Mouse (Mus musculus) erythroblast, adult 5-6 weeks (primary cell): Measurements from ENCODE around the gene Son. TPM values are rescaled to one million over a fixed set of nuclear protein-coding genes. Genes with fewer than 3 reads are reported as not detected.

Experiments used
- ATAC-seq: replicated peaks from 2 replicates; pipeline ENCODE4 v1.8.0; 2016; ENCODE audit warnings: moderate number of reproducible peaks, mild to moderate bottlenecking, moderate TSS enrichment, inconsistent platforms; ENCODE audit not compliant: poor library complexity, low FRiP score, severe bottlenecking
- total RNA-seq, 2 experiments: library from RNA; stranded (forward) in 1 of 2; stranded (reverse) in 1 of 2; fragments of 150-400 nt in 1 of 2; fragments of 200-764, 138-1000 nt in 1 of 2; gene quantifications; 2 replicates each; pipeline versions ENCODE4 v1.2.3 to v1.2.4; 2015 to 2017; ENCODE audit warnings: low replicate concordance in 2 of 2

Son gene
- total RNA-seq, 2 experiments from 2014 or later, result 214 to 240 TPM

- ATAC-seq, result no peak
These were observed 31.0 kb downstream of the Son start for GRCm38 (mm10) chr16:91678147-91678911.

- ATAC-seq, result no peak
These were observed 33.4 kb downstream of the Son start for GRCm38 (mm10) chr16:91680656-91681055.

GRCm38 (mm10) chr16:91685526-91685925, 38.2 kb downstream of the Son start:
- no peak for ATAC-seq

DNA sequence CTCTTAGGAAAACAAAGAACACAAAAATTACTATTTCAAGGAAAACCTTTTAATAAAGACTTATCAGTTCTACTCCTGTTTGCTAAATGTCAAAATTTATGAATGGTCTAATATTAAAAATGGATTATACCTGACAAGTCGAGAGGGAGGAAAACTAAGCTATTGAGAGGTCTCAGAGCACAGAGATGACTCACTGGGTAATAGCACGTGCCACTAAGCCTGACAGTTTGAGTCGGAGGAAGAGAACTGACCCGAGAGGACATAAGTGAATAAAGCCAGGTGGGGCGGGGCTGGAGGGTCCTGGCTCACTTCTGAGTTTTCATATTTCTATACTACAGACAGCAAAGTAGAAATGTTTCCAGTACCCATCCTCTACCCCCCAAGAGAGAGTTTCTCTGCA, 39.1 kb downstream of the Son start:
- no peak for ATAC-seq

GRCm38 (mm10) chr16:91688023-91688618, 40.8 kb downstream of the Son start:
- ATAC-seq, result 0 out of 2 replicates have a peak, but pooled peaks have one; percentile 8

DNA sequence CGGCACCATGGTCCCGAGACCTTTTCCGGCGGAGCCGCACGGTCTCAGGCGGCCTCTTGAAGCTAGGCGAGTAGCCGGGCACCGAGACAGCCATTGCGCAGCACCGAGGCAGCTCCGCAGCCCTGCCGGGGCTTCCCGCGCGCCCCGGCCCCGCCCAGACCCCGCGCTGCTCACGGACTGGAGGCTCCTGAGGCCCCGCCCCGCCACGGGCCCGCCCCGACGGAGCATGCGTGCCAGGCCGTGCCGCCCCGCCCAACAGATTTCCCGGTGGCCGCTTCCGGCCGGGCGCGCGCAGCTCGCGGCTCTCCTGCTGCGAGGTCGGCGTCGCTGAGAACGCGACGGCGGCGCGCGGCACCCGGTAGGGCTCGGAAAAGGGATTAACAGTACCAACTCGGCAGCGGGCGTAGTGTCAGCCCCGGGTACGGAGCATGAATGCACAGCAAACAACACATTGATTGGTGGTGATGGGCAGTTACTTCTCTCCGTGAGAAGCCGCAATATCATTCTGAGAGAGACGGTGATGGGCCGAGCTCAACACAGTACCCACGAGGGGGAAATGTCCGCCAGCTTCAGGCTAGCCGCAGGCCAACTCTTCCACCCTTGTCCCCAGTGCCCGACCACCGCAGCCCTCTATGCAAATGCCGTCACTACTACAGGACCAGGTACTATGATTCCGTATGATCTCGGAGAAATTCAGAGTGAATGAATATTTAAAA, 41.5 kb downstream of the Son start, which contains the start of gene Donson:
Donson (minus strand) TSS at position 152 of the 716 bp plus-strand sequence.
- ATAC-seq, result peak; percentile 89

DNA sequence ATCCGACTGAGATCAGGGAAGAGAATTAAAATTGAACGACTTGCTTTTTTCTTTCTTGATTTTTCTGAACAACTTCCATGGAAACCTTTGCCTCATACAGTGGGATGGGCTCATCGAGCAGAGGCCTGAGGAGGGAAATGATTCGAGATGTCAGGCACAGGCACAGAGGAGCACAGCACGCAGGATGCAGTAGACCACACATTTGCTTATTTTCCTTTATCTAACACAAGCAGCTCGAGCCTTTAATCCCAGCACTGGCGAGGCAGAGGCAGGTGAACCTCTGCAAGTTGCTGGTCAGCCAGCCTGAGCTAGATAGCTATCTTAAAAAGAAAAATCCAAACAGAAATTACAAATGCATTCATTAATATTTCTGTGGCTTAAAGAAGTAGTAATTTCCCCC, 42.5 kb downstream of the Son start:
- peak; percentile 50 for ATAC-seq

- ATAC-seq, result peak; percentile 89
These were observed 47.3 kb downstream of the Son start for GRCm38 (mm10) chr16:91694455-91695084.

- no peak for ATAC-seq
These were observed 47.9 kb downstream of the Son start for GRCm38 (mm10) chr16:91695108-91695755.

DNA sequence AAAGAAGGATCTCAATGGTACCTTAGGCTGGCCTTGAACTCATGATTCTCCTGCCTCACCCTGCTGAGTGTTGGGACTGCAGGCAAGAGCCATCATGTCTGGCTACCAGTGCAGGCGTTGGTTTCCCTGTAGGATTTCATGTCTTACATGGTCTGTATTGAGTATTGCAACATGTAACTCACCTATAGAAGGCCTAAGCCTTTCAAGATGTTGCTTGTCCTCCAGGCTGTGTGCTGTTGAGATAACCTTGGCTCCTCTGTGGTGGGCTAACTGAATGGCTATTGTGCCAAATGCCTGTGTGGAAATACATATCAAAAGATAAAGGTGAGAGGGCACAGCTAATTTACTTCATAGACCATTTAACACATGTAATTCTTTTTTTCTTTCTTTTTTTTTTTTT, 51.7 kb downstream of the Son start:
- no peak for ATAC-seq

DNA sequence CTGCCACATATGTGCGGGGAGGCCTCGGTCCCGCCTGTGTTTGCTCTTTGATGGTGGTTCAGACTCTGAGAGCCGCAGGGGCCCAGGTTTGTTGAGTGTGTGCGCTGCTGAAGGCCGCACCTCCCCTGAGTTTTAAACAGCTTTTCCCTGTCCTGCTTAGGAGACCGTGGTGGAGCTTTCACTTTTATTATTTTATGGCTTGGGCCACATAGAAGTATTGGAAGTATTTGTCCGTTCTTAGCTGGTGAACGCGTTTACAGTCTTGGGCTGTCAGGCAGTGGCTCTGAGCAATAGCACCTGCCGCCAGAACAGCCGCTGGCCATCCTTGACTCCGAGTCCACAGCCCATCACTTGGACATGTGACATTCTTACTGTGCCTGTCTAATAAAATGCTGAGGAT, 54.6 kb downstream of the Son start:
- ATAC-seq, result no peak

GRCm38 (mm10) chr16:91702771-91703188, 55.5 kb downstream of the Son start:
- ATAC-seq, result no peak

DNA sequence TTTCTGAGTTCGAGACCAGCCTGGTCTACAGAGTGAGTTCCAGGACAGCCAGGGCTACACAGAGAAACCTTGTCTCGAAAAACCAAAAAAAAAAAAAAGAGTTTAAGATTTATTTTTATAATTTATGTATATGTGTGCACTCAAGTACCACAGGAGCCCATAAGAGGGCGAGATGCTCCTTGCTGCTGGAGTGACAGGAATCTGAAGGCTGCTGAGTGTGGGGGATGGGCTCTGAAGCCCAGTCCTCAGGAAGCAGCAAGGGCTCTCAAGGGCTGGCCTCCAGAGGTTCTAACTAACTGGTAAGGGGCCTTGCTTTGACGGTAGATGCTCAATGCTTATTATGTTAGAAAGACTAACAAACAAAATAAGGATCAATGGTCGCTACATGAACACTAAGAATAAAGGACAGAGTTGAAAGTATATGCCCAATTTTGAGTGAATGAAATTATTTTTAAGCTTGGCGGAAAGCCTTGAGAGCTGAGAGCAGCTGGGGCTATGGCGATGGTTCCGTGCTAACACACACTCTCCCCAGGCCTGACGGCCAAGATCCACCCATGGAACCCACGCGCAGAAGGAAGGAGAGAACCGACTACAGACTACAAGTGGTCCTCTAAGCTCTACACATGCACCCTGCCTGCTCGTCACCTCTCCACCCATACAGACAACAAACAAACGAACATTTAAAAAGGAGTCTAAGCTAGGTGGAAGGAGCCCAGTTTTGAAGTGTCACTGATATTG, 57.5 kb downstream of the Son start:
- no peak for ATAC-seq

GRCm38 (mm10) chr16:91710241-91710640, 62.9 kb downstream of the Son start:
- no peak for ATAC-seq

DNA sequence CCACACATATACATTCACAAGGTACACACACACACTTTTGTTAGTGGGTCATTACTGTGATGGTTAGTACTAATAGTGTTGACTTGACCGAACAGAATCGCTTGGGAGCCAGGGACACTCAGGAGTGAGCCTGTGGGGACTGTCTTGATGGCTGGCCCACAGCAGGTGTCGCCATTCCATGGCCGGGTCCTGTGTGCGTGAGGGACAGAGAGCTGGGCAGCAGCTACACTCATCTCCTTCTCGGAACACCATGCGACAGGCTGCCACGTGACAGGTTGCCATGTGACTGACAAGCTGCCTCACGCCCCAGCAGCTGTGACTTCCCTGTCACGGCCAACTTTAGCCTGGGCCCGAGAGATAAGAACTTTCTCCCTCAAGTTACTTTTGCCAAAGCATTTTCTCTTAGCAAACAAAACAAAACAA, 69.6 kb downstream of the Son start:
- ATAC-seq, result peak; percentile 97

- ATAC-seq, result peak; percentile 54
These were observed 70.1 kb downstream of the Son start for GRCm38 (mm10) chr16:91717399-91717798.

- no peak for ATAC-seq
These were observed 76.9 kb downstream of the Son start for GRCm38 (mm10) chr16:91724247-91724646.

DNA sequence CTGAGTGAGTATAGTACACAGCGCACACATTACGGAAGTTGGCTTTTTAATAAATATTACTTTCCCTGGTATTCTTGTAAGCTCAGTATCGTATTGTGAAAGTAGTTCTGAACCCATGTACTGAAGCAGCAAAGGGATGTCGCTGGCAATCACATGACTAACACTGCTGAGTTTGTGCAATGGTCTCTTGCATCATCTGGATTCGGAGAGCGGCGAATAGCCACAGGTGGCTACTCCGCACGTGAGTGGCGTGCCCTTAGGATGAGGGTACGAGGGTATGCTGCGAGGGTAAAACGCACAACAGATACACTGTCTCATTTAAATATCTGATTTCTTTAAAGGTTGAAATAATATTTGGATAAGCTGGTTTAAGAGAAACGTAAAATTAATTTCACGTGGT, 80.1 kb downstream of the Son start:
- ATAC-seq, result no peak
